Mouse (Mus musculus): ENCODE results near the gene Chrnd.

Chrnd gene

GRCm38 (mm10) chr1:87190429-87190828, at the start of gene Chrnd:
Chrnd (plus strand) TSS chr1:87190607.
- no peak for DNase-seq (ENCODE audit: low spot score in 2 of 2)

GRCm38 (mm10) chr1:87141550-87141949, 48.9 kb upstream of the Chrnd start:
- DNase-seq (ENCODE audit: low spot score in 2 of 2), result no peak

- DNase-seq (ENCODE audit: low spot score in 2 of 2), result no peak
Measured at GRCm38 (mm10) chr1:87142456-87142855, 48.0 kb upstream of the Chrnd start.

GRCm38 (mm10) chr1:87143141-87143540, 47.3 kb upstream of the Chrnd start:
- no peak for DNase-seq (ENCODE audit: low spot score in 2 of 2)

- no peak for DNase-seq (ENCODE audit: low spot score in 2 of 2)
Measured at GRCm38 (mm10) chr1:87149422-87149821, 41.0 kb upstream of the Chrnd start.

- DNase-seq (ENCODE audit: low spot score in 2 of 2), result no peak
Measured at GRCm38 (mm10) chr1:87151286-87151685, 39.1 kb upstream of the Chrnd start.

- DNase-seq (ENCODE audit: low spot score in 2 of 2), result no peak
Measured at GRCm38 (mm10) chr1:87153776-87154500, 36.5 kb upstream of the Chrnd start.

GRCm38 (mm10) chr1:87154501-87155120, 35.8 kb upstream of the Chrnd start:
- no peak for DNase-seq (ENCODE audit: low spot score in 2 of 2)

GRCm38 (mm10) chr1:87155531-87156198, 34.7 kb upstream of the Chrnd start:
- DNase-seq (ENCODE audit: low spot score in 2 of 2), result no peak

GRCm38 (mm10) chr1:87156199-87156587, 34.2 kb upstream of the Chrnd start, which contains the start of gene Ecel1:
Ecel1 (minus strand) TSS chr1:87156521.
- no peak for DNase-seq (ENCODE audit: low spot score in 2 of 2)

- DNase-seq (ENCODE audit: low spot score in 2 of 2), result no peak
Measured at GRCm38 (mm10) chr1:87159396-87159795, 31.0 kb upstream of the Chrnd start.

GRCm38 (mm10) chr1:87164164-87164795, 26.1 kb upstream of the Chrnd start:
- DNase-seq (ENCODE audit: low spot score in 2 of 2), result no peak

GRCm38 (mm10) chr1:87164796-87165184, 25.6 kb upstream of the Chrnd start:
- DNase-seq (ENCODE audit: low spot score in 2 of 2), result no peak

GRCm38 (mm10) chr1:87170458-87170857, 19.9 kb upstream of the Chrnd start:
- no peak for DNase-seq (ENCODE audit: low spot score in 2 of 2)

- no peak for DNase-seq (ENCODE audit: low spot score in 2 of 2)
Measured at GRCm38 (mm10) chr1:87171312-87171711, 19.1 kb upstream of the Chrnd start.

- no peak for DNase-seq (ENCODE audit: low spot score in 2 of 2)
Measured at GRCm38 (mm10) chr1:87172316-87172715, 18.1 kb upstream of the Chrnd start.

- peak; percentile 31 to 37 for DNase-seq (ENCODE audit: low spot score in 2 of 2)
Measured at GRCm38 (mm10) chr1:87174006-87174955, 16.1 kb upstream of the Chrnd start.

GRCm38 (mm10) chr1:87175852-87176292, 14.5 kb upstream of the Chrnd start:
- DNase-seq (ENCODE audit: low spot score in 2 of 2), result peak in 1 of 2 experiments; percentile 30

GRCm38 (mm10) chr1:87180896-87181295, 9.5 kb upstream of the Chrnd start:
- no peak for DNase-seq (ENCODE audit: low spot score in 2 of 2)

GRCm38 (mm10) chr1:87183013-87183412, 7.4 kb upstream of the Chrnd start, which contains the start of gene Prss56:
Prss56 (plus strand) TSS chr1:87183313.
- DNase-seq (ENCODE audit: low spot score in 2 of 2), result no peak

Measured in frontal cortex, postnatal 25 days (tissue).